In genomic region chr1:138348447-138348846, GRCm38 (mm10) we compare ENCODE assay signal across 11 mouse cellular contexts.
A peak's percentile ranks its signal among the peaks of the same experiment; 100 is the strongest.
DNase-seq lines count a peak whose midpoint lies in the region; ATAC-seq lines count a peak whose summit lies in the region.
"Had no signal": no experiment of that assay in that cellular context is flagged by ENCODE, and none has a peak within 500 bp of the region (broad histone marks: within the 10 kb centered on the region; RNA-seq: fewer than 3 reads in every experiment).

No protein-coding gene starts in this region.

- no peak overlapping the region for H3K4me3 ChIP-seq in heart, embryonic 10.5 days
- no peak overlapping the region for H3K4me3 ChIP-seq in macrophage (ENCODE audit: inconsistent target)
- H3K4me3 ChIP-seq: lung, embryonic 15.5 days had no signal

- ATAC-seq in CD4-positive, CD25-positive, alpha-beta regulatory T cell, adult 4 months = peak; percentile 97

- H3K79me2 ChIP-seq in macrophage (ENCODE audit: inconsistent target) = no peaks in the 10 kb centered on the region

- no peak overlapping the region for H3K27ac ChIP-seq in heart, embryonic 10.5 days
- H3K27ac ChIP-seq in macrophage = peak overlapping the region; percentile 50
- H3K27ac ChIP-seq: kidney, postnatal 0 days; lung, embryonic 15.5 days had no signal

- H3K27me3 ChIP-seq in heart, embryonic 10.5 days (ENCODE audit: insufficient read depth, poor library complexity, severe bottlenecking) = no peaks in the 10 kb centered on the region
- H3K27me3 ChIP-seq: lung, embryonic 15.5 days had no signal

- 59% methylated on average over 6 of the region's 6 CpGs for WGBS in heart, embryonic 10.5 days
- WGBS in macrophage (ENCODE audit: missing documents) = 15% methylated on average over 6 of the region's 6 CpGs

- DNase-seq in heart, adult 18-20 months = peak; percentile 40 to 63
- DNase-seq in heart, embryonic 10.5 days (ENCODE audit: low spot score) = no peak
- DNase-seq in c-Kit-positive CD71-negative TER-119-negative erythroid progenitor cells, embryonic 14.5 days (ENCODE audit: low read depth) = peak; percentile 28
- DNase-seq in left cerebral cortex, adult 11 months (ENCODE audit: low spot score) = no peak
- no peak for DNase-seq in spleen, postnatal 4 days (ENCODE audit: low spot score in 2 of 2)
- DNase-seq in cerebellum, postnatal 10 days = no peak
- DNase-seq: right cerebral cortex, postnatal 25 days had no signal

- no peaks in the 10 kb centered on the region for H3K4me1 ChIP-seq in heart, embryonic 10.5 days
- H3K4me1 ChIP-seq: lung, embryonic 15.5 days had no signal

- no peaks in the 10 kb centered on the region for H3K9me3 ChIP-seq in heart, embryonic 10.5 days
- H3K9me3 ChIP-seq: lung, embryonic 15.5 days had no signal

- H3K36me3 ChIP-seq in heart, embryonic 10.5 days = no peaks in the 10 kb centered on the region
- H3K36me3 ChIP-seq in macrophage (ENCODE audit: inconsistent target) = no peaks in the 10 kb centered on the region
- H3K36me3 ChIP-seq: lung, embryonic 15.5 days had no signal

Comparison
In these comparisons a context has a peak if more than half of its experiments do, and no peak if none do; other contexts are left out.
1. DNase-seq: peak in heart, adult 18-20 months (2 of 2) and c-Kit-positive CD71-negative TER-119-negative erythroid progenitor cells, embryonic 14.5 days (single experiment); none in heart, embryonic 10.5 days (single experiment), left cerebral cortex, adult 11 months (single experiment), spleen, postnatal 4 days (0 of 2) and cerebellum, postnatal 10 days (0 of 2).